Mouse (Mus musculus): ENCODE measurements at regions not wholly inside any gene's neighbourhood (a gene's known extent, or its start where the extent isn't known, plus 50 kb on each side); places are given as distances from the start of the nearest gene placed in this dataset.

DNA sequence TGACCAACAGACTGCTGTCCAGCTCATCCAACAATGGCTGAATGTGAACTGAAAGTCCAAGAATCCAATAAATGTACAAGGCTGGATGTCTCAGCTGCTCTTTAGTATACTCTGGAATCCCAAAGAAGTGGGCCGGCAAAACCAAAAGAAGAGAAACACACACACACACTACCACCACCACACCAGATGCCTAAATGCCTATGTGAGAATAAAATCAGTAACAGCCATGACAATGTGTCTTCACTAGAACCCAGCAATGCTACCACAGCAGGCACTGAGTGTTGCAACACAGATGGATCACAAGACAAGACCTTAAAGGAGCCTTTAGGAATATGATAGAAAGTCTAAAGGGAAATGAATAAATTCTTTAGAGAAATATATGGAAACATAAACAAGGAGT is 385.3 kb downstream of the Tox3 start:
- TF ChIP-seq CTCF (conservative IDR thresholded peaks at IDR 0.05; ENCODE audit: low read length) (no peak), POU5F1 (IDR thresholded peaks at IDR 0.05; ENCODE audit: borderline replicate concordance, low read length) (no peak), NANOG (IDR thresholded peaks at IDR 0.05; ENCODE audit: borderline replicate concordance, low read length) (no peak)

Measured in E14TG2a.4 (cell line).